Mouse (Mus musculus): ENCODE measurements around the gene Zfp618. TPM values are rescaled to one million over a fixed set of nuclear protein-coding genes. Genes with fewer than 3 reads are reported as not detected.

Zfp618 gene
- polyA plus RNA-seq, 1 experiment from 2014 or later: 23.9 TPM

GRCm38 (mm10) chr4:63158192-63158591, 192.8 kb downstream of the Zfp618 start:
- 92% methylated on average over 7 of the region's 7 CpGs for WGBS
- Histone ChIP-seq H3K9me3 (replicated peaks) (no peaks in the 10 kb centered on the region), H3K27ac (replicated peaks) (no peak overlapping the region), H3K4me3 (no peak overlapping the region), H3K27me3 (ENCODE audit: low read depth, poor library complexity, severe bottlenecking) (no peaks in the 10 kb centered on the region), H3K36me3 (no peaks in the 10 kb centered on the region), H3K4me1 (no peaks in the 10 kb centered on the region)
- no peak for DNase-seq (ENCODE audit: low spot score)

- 25% methylated on average over 5 of the region's 5 CpGs for WGBS
- no peak overlapping the region for H3K4me3 ChIP-seq
- H3K36me3 ChIP-seq: no peaks in the 10 kb centered on the region
- H3K4me1 ChIP-seq: no peaks in the 10 kb centered on the region
- H3K27ac ChIP-seq (replicated peaks): no peak overlapping the region
- no peaks in the 10 kb centered on the region for H3K9me3 ChIP-seq (replicated peaks)
- DNase-seq (ENCODE audit: low spot score): peak; percentile 83
- H3K27me3 ChIP-seq (ENCODE audit: low read depth, poor library complexity, severe bottlenecking): no peaks in the 10 kb centered on the region
Measured at GRCm38 (mm10) chr4:63158961-63159592, 193.7 kb downstream of the Zfp618 start.

GRCm38 (mm10) chr4:63165636-63166035, 200.3 kb downstream of the Zfp618 start:
- Histone ChIP-seq H3K36me3 (no peaks in the 10 kb centered on the region), H3K4me3 (no peak overlapping the region), H3K27me3 (ENCODE audit: low read depth, poor library complexity, severe bottlenecking) (peaks cover 5% of the 10 kb centered on the region), H3K27ac (replicated peaks) (no peak overlapping the region), H3K9me3 (replicated peaks) (no peaks in the 10 kb centered on the region), H3K4me1 (no peaks in the 10 kb centered on the region)
- DNase-seq (ENCODE audit: low spot score): no peak
- WGBS: 90% methylated on average over 4 of the region's 4 CpGs

GRCm38 (mm10) chr4:63166323-63166722, 200.9 kb downstream of the Zfp618 start:
- Histone ChIP-seq H3K9me3 (replicated peaks) (no peaks in the 10 kb centered on the region), H3K36me3 (no peaks in the 10 kb centered on the region), H3K4me3 (no peak overlapping the region), H3K27ac (replicated peaks) (no peak overlapping the region), H3K27me3 (ENCODE audit: low read depth, poor library complexity, severe bottlenecking) (peaks cover 12% of the 10 kb centered on the region), H3K4me1 (no peaks in the 10 kb centered on the region)
- no peak for DNase-seq (ENCODE audit: low spot score)
- 90% methylated on average over 5 of the region's 5 CpGs for WGBS

GRCm38 (mm10) chr4:63170061-63170460, 204.7 kb downstream of the Zfp618 start:
- no peaks in the 10 kb centered on the region for H3K36me3 ChIP-seq
- H3K4me1 ChIP-seq: no peaks in the 10 kb centered on the region
- no peaks in the 10 kb centered on the region for H3K9me3 ChIP-seq (replicated peaks)
- H3K27ac ChIP-seq (replicated peaks): no peak overlapping the region
- peaks cover 22% of the 10 kb centered on the region for H3K27me3 ChIP-seq (ENCODE audit: low read depth, poor library complexity, severe bottlenecking)
- no peak for DNase-seq (ENCODE audit: low spot score)
- no peak overlapping the region for H3K4me3 ChIP-seq
- WGBS: 88% methylated on average over 4 of the region's 4 CpGs

- Histone ChIP-seq H3K4me3 (no peak overlapping the region), H3K9me3 (replicated peaks) (no peaks in the 10 kb centered on the region), H3K27me3 (ENCODE audit: low read depth, poor library complexity, severe bottlenecking) (peaks cover 22% of the 10 kb centered on the region), H3K4me1 (no peaks in the 10 kb centered on the region), H3K36me3 (no peaks in the 10 kb centered on the region), H3K27ac (replicated peaks) (no peak overlapping the region)
- DNase-seq (ENCODE audit: low spot score): no peak
- WGBS: 47% methylated on average over 24 of the region's 24 CpGs
Measured at GRCm38 (mm10) chr4:63171122-63171521, 205.7 kb downstream of the Zfp618 start.

GRCm38 (mm10) chr4:63171969-63172685, 206.8 kb downstream of the Zfp618 start, which contains the start of gene Kif12:
Gene Kif12 (minus strand): TSS chr4:63172131.
- no peaks in the 10 kb centered on the region for H3K36me3 ChIP-seq
- peaks cover 22% of the 10 kb centered on the region for H3K27me3 ChIP-seq (ENCODE audit: low read depth, poor library complexity, severe bottlenecking)
- no peaks in the 10 kb centered on the region for H3K9me3 ChIP-seq (replicated peaks)
- 79% methylated on average over 4 of the region's 4 CpGs for WGBS
- H3K4me1 ChIP-seq: no peaks in the 10 kb centered on the region
- H3K27ac ChIP-seq (replicated peaks): no peak within 1 kb of the TSS
- no peak within 1 kb of the TSS for H3K4me3 ChIP-seq
- DNase-seq (ENCODE audit: low spot score): no peak

- 8% methylated on average over 5 of the region's 5 CpGs for WGBS
- Histone ChIP-seq H3K36me3 (no peaks in the 10 kb centered on the region), H3K4me3 (no peak overlapping the region), H3K27me3 (ENCODE audit: low read depth, poor library complexity, severe bottlenecking) (peaks cover 7% of the 10 kb centered on the region; the same call in 1 of the 2 replicates), H3K9me3 (replicated peaks) (no peaks in the 10 kb centered on the region), H3K4me1 (peaks cover 6% of the 10 kb centered on the region), H3K27ac (replicated peaks) (no peak overlapping the region)
- peak; percentile 61 for DNase-seq (ENCODE audit: low spot score)
Measured at GRCm38 (mm10) chr4:63181556-63181955, 216.2 kb downstream of the Zfp618 start.

- Histone ChIP-seq H3K9me3 (replicated peaks) (no peaks in the 10 kb centered on the region), H3K4me3 (no peak overlapping the region), H3K27me3 (ENCODE audit: low read depth, poor library complexity, severe bottlenecking) (peaks cover 7% of the 10 kb centered on the region; the same call in 1 of the 2 replicates), H3K36me3 (no peaks in the 10 kb centered on the region), H3K4me1 (peaks cover 16% of the 10 kb centered on the region), H3K27ac (replicated peaks) (peak overlapping the region; percentile 43; the same call in 1 of the 2 replicates)
- WGBS: 63% methylated on average over 21 of the region's 21 CpGs
- DNase-seq (ENCODE audit: low spot score): no peak
Measured at GRCm38 (mm10) chr4:63186281-63186870, 221.0 kb downstream of the Zfp618 start.

Other genes starting within 250 kb of the Zfp618 start
- not detected in 2 replicates for gene Ambp, start 189.2 kb downstream of the Zfp618 start, polyA plus RNA-seq (2016; fragmentation: Nextera tagmentation; extraction: Ambion mirVana)
- not detected in 2 replicates for gene Kif12, start 206.6 kb downstream of the Zfp618 start, polyA plus RNA-seq (2016; fragmentation: Nextera tagmentation; extraction: Ambion mirVana)
- 2.9 and 3.3 TPM in 2 replicates for gene Col27a1, start 248.4 kb downstream of the Zfp618 start, polyA plus RNA-seq (2016; fragmentation: Nextera tagmentation; extraction: Ambion mirVana)

Measured in midbrain, embryonic 10.5 days (tissue).